Mouse (Mus musculus) hindbrain, embryonic 13.5 days (tissue): ENCODE data around the gene Tmem186. TPM values are rescaled to one million over a fixed set of nuclear protein-coding genes. Genes with fewer than 3 reads are reported as not detected.

Experiments
- ATAC-seq: fragments of 200-750 bp; cut with Nextera tagmentation; 2 replicates; pipeline ENCODE4 v1.8.0; 2017; ENCODE audit warnings: moderate TSS enrichment; ENCODE audit not compliant: low FRiP score
- H3K27ac ChIP-seq: fragments of 300-500 bp; sonication (generic); 2 replicates; pipeline ENCODE4 v1.5.1; 2015; ENCODE audit warnings: inconsistent platforms, mild to moderate bottlenecking, moderate library complexity
- H3K27me3 ChIP-seq: fragments of 300-500 bp; sonication (generic); 2 replicates; pipeline ENCODE4 v1.6.1; 2015; ENCODE audit warnings: mild to moderate bottlenecking, inconsistent platforms
- H3K36me3 ChIP-seq: fragments of 300-500 bp; sonication (generic); 2 replicates; pipeline ENCODE4 v1.6.1; 2015; ENCODE audit warnings: mild to moderate bottlenecking, inconsistent platforms
- H3K4me1 ChIP-seq: fragments of 300-500 bp; sonication (generic); replicated peaks from 2 replicates; pipeline ENCODE4 v1.6.1; 2015; ENCODE audit warnings: inconsistent platforms
- H3K4me2 ChIP-seq: fragments of 300-500 bp; sonication (generic); 2 replicates; pipeline ENCODE4 v1.6.1; 2015; ENCODE audit warnings: inconsistent platforms, mild to moderate bottlenecking, moderate library complexity
- H3K4me3 ChIP-seq: fragments of 300-500 bp; sonication (generic); 2 replicates; pipeline ENCODE4 v1.5.1; 2015; ENCODE audit warnings: mild to moderate bottlenecking, inconsistent platforms
- H3K9ac ChIP-seq: fragments of 300-500 bp; sonication (generic); 2 replicates; pipeline ENCODE4 v1.6.1; 2015; ENCODE audit warnings: mild to moderate bottlenecking, inconsistent platforms
- H3K9me3 ChIP-seq: fragments of 300-500 bp; sonication (generic); 2 replicates; pipeline ENCODE4 v1.6.1; 2016; ENCODE audit warnings: inconsistent platforms
- WGBS: fragments of 180-500 bp; shearing (Covaris S2); methylation state at CpG from one replicate; pipeline ENCODE4 v1.1.7; 2015; 5-methylcytosine and 5-hydroxymethylcytosine counted together
- polyA plus RNA-seq: library from polyadenylated mRNA; unstranded; fragments of >200 nt; fragmentation: Nextera tagmentation; extraction: Ambion mirVana; gene quantifications from 2 replicates; pipeline ENCODE4 v1.2.1, GENCODE M21; 2015

Gene Tmem186
- polyA plus RNA-seq, 1 experiment from 2014 or later, result 22.2 TPM

GRCm38 (mm10) chr16:8663606-8664539 lies 26.4 kb upstream of the Tmem186 start:
- Histone ChIP-seq H3K9ac (no peak overlapping the region), H3K4me2 (no peak overlapping the region), H3K4me1 (peaks cover 59% of the 10 kb centered on the region), H3K27me3 (no peaks in the 10 kb centered on the region), H3K36me3 (peaks cover 65% of the 10 kb centered on the region), H3K9me3 (no peaks in the 10 kb centered on the region), H3K4me3 (no peak overlapping the region), H3K27ac (peak overlapping the region; percentile 44)
- no peak for ATAC-seq
- 81% methylated on average over 24 of the region's 24 CpGs for WGBS

- ATAC-seq, result no peak
- Histone ChIP-seq H3K9ac (no peak overlapping the region), H3K27ac (peak overlapping the region; percentile 44; the same call in 1 of the 2 replicates), H3K4me1 (peaks cover 51% of the 10 kb centered on the region), H3K27me3 (no peaks in the 10 kb centered on the region), H3K4me3 (no peak overlapping the region), H3K36me3 (peaks cover 73% of the 10 kb centered on the region), H3K4me2 (no peak overlapping the region), H3K9me3 (no peaks in the 10 kb centered on the region)
- WGBS, result 81% methylated on average over 2 of the region's 2 CpGs
Measured at GRCm38 (mm10) chr16:8663022-8663421, 25.5 kb upstream of the Tmem186 start.

GRCm38 (mm10) chr16:8658764-8659163 lies 21.3 kb upstream of the Tmem186 start:
- Histone ChIP-seq H3K4me3 (no peak overlapping the region), H3K9me3 (no peaks in the 10 kb centered on the region), H3K9ac (no peak overlapping the region), H3K4me2 (no peak overlapping the region), H3K4me1 (peaks cover 9% of the 10 kb centered on the region), H3K27me3 (no peaks in the 10 kb centered on the region), H3K36me3 (peaks cover 91% of the 10 kb centered on the region), H3K27ac (no peak overlapping the region)
- WGBS, result 89% methylated on average over 4 of the region's 4 CpGs
- ATAC-seq, result no peak

GRCm38 (mm10) chr16:8658349-8658748 lies 20.8 kb upstream of the Tmem186 start:
- 81% methylated on average over 4 of the region's 4 CpGs for WGBS
- Histone ChIP-seq H3K27me3 (no peaks in the 10 kb centered on the region), H3K36me3 (peaks cover 91% of the 10 kb centered on the region), H3K27ac (no peak overlapping the region), H3K4me1 (peaks cover 5% of the 10 kb centered on the region; the same call in 1 of the 2 replicates), H3K4me2 (no peak overlapping the region), H3K4me3 (no peak overlapping the region), H3K9ac (no peak overlapping the region), H3K9me3 (no peaks in the 10 kb centered on the region)
- ATAC-seq, result no peak

GRCm38 (mm10) chr16:8656256-8656655 lies 18.7 kb upstream of the Tmem186 start:
- H3K9ac ChIP-seq, result no peak overlapping the region
- 84% methylated on average over 2 of the region's 2 CpGs for WGBS
- H3K4me3 ChIP-seq, result no peak overlapping the region
- no peaks in the 10 kb centered on the region for H3K27me3 ChIP-seq
- peaks cover 89% of the 10 kb centered on the region for H3K36me3 ChIP-seq
- H3K4me1 ChIP-seq, result no peaks in the 10 kb centered on the region
- H3K9me3 ChIP-seq, result no peaks in the 10 kb centered on the region
- no peak overlapping the region for H3K27ac ChIP-seq
- no peak overlapping the region for H3K4me2 ChIP-seq
- no peak for ATAC-seq

GRCm38 (mm10) chr16:8655599-8655998 lies 18.1 kb upstream of the Tmem186 start:
- no peak overlapping the region for H3K9ac ChIP-seq
- H3K4me1 ChIP-seq, result no peaks in the 10 kb centered on the region
- ATAC-seq, result no peak
- H3K4me3 ChIP-seq, result no peak overlapping the region
- 86% methylated on average over 9 of the region's 9 CpGs for WGBS
- H3K9me3 ChIP-seq, result no peaks in the 10 kb centered on the region
- no peak overlapping the region for H3K27ac ChIP-seq
- no peak overlapping the region for H3K4me2 ChIP-seq
- H3K36me3 ChIP-seq, result peaks cover 90% of the 10 kb centered on the region
- H3K27me3 ChIP-seq, result no peaks in the 10 kb centered on the region

DNA sequence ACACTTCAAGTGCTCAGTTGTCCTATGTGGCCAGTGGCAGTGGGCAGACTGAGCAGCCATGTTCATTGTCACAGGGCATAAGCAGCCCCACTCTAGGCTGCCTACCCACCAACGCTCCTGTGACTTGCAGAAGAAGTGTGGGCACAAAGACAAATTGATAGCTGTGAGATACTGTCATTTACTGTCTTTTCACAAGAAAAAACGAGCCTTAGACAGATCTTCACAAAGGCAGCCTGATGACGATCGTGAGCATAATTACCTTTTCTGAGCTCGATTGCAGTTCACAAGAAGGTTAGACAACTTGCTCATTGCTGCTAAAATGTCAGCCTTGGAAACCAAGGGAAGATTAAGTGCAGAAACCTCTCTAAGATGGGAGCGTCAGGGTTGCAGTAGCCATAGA lies 17.6 kb upstream of the Tmem186 start:
- no peaks in the 10 kb centered on the region for H3K9me3 ChIP-seq
- H3K4me2 ChIP-seq, result no peak overlapping the region
- no peak for ATAC-seq
- 85% methylated on average over 6 of the region's 6 CpGs for WGBS
- no peak overlapping the region for H3K27ac ChIP-seq
- no peaks in the 10 kb centered on the region for H3K27me3 ChIP-seq
- H3K9ac ChIP-seq, result no peak overlapping the region
- no peaks in the 10 kb centered on the region for H3K4me1 ChIP-seq
- H3K4me3 ChIP-seq, result no peak overlapping the region
- peaks cover 90% of the 10 kb centered on the region for H3K36me3 ChIP-seq

DNA sequence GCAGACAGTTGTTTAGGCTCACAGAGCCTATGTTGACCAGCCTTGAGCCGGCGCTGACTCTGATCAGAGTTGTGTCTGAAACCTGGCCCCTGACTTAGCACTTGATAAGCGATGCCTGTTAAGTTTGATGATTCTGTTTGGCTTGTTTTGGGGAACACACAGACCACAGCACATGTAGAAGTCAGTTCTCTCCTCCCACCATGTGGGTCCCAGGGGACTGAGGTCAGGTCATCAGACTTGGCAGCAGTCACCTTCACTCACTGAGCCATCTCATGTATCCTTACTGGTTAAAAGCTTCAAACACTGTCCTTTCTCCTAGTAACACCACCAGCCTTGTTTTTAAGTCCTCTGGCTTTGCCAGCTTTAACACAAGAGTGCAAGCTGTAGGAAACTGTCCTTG lies 12.5 kb upstream of the Tmem186 start:
- H3K4me3 ChIP-seq, result no peak overlapping the region
- no peak overlapping the region for H3K27ac ChIP-seq
- H3K9me3 ChIP-seq, result no peaks in the 10 kb centered on the region
- H3K27me3 ChIP-seq, result no peaks in the 10 kb centered on the region
- no peak overlapping the region for H3K9ac ChIP-seq
- ATAC-seq, result no peak
- 94% methylated on average over 3 of the region's 3 CpGs for WGBS
- no peak overlapping the region for H3K4me2 ChIP-seq
- H3K4me1 ChIP-seq, result no peaks in the 10 kb centered on the region
- H3K36me3 ChIP-seq, result peaks cover 95% of the 10 kb centered on the region

DNA sequence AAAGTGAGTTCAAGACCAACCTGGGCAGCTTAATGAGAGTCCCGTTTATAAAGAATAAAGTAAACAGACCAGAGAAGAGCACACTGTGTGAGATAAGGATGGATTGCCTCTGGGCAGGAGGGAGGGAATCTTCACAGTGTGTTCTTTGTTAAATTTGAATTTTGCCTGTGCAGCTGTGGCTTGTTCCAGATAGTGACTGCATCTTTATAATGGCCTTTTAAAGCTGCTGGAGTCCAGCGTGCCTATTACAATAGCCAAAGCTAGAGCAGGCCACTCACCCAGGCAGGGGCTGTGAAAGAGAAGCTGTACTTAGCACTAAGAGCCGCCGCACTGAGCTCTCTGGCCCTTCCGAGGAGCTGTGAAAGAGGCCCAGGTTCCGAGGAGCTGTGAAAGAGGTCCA lies 8.0 kb upstream of the Tmem186 start:
- Histone ChIP-seq H3K27ac (no peak overlapping the region), H3K27me3 (no peaks in the 10 kb centered on the region), H3K36me3 (peaks cover 87% of the 10 kb centered on the region), H3K9ac (no peak overlapping the region), H3K4me3 (no peak overlapping the region), H3K4me1 (no peaks in the 10 kb centered on the region), H3K9me3 (no peaks in the 10 kb centered on the region), H3K4me2 (no peak overlapping the region)
- ATAC-seq, result no peak
- 85% methylated on average over 6 of the region's 6 CpGs for WGBS

DNA sequence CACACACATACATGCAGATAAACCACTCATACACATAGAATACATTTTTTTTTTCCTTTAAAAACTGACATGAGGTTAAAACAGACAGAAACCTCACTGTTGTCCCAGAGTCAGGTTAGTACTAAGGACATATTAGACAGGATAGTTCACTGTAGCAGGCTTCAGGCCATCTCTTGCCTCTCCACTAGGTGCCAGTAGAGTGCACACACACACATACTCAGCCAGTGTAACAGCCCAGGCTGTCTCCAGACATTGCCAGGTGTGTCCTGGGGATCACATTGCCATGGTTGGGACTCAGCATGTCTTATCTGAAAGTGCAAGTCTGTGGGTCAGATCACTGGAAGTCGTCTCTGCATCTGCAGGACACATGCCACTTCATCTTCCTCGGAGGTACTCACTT lies 6.3 kb upstream of the Tmem186 start:
- Histone ChIP-seq H3K4me2 (no peak overlapping the region), H3K27me3 (no peaks in the 10 kb centered on the region), H3K27ac (no peak overlapping the region), H3K36me3 (peaks cover 74% of the 10 kb centered on the region), H3K9me3 (no peaks in the 10 kb centered on the region), H3K9ac (0 out of 2 replicates have a peak overlapping the region, but pooled peaks have one; percentile 9), H3K4me1 (peaks cover 2% of the 10 kb centered on the region), H3K4me3 (no peak overlapping the region)
- ATAC-seq, result no peak
- 76% methylated on average over 2 of the region's 2 CpGs for WGBS

DNA sequence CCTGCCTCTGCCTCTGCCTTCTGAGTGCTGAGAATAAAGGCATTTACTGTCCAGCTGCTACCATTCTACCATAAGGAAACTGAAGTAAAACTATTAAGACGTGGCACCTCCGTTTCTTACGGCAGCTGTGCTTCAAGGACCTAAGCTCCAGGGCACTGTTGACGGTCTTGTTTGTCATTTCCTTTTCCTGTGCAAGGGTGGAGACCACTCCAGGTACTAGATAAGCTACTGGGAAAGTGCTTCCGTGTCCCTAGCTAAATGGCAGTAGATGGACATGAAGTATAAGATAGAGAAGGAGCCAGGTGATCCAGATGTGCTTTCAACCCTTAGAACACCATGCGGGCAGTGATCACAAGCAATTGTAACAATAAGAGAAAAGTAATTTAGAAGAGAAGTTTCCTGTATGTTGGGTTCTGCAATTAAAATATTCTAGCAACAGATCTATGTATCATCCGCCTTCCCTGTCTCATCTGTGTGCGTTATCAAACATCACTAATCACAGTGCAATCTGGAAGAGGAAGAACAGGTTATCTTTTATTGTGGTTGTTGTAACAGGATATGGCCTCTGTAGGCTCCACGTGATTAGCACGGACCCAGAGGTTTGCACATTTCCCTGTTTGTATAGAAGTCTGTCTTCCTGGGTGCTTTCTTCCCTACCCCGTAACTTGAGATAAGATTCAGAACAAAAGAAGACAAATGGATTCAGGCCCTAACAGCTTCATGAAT lies 2.1 kb upstream of the Tmem186 start:
- peaks cover 28% of the 10 kb centered on the region for H3K4me1 ChIP-seq
- peaks cover 46% of the 10 kb centered on the region for H3K36me3 ChIP-seq
- H3K4me2 ChIP-seq, result no peak overlapping the region
- H3K27me3 ChIP-seq, result no peaks in the 10 kb centered on the region
- H3K27ac ChIP-seq, result no peak overlapping the region
- H3K9me3 ChIP-seq, result no peaks in the 10 kb centered on the region
- ATAC-seq, result no peak
- 92% methylated on average over 11 of the region's 11 CpGs for WGBS
- no peak overlapping the region for H3K4me3 ChIP-seq
- no peak overlapping the region for H3K9ac ChIP-seq

DNA sequence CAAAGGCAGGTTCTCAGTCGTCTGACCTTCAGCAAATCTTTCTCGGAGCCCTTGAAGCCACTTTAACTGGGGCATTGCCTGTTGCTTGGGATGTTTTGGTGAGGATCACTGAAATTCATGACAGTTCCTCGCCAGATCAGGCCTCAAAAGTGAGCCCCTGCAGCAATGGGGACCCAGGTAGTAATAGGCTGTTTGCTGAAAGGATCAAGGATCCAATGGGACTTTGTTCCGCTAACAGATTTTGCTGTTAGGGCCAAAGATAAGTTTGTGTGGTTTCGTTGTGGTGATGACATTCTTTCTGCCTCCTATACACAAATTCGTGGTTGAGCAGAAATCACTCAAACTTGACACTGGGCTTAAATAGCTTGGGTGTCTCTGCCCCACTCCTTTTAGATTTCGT lies 619 bp upstream of the Tmem186 start:
- Histone ChIP-seq H3K9me3 (no peaks in the 10 kb centered on the region), H3K4me1 (peaks cover 28% of the 10 kb centered on the region), H3K4me3 (peak overlapping the region; percentile 85), H3K9ac (peak overlapping the region; percentile 79), H3K4me2 (peak overlapping the region; percentile 94), H3K36me3 (peaks cover 41% of the 10 kb centered on the region), H3K27me3 (no peaks in the 10 kb centered on the region), H3K27ac (no peak overlapping the region; the same call in 1 of the 2 replicates)
- no peak; the same call in 1 of the 2 replicates for ATAC-seq
- 52% methylated on average over 7 of the region's 7 CpGs for WGBS
